Mouse (Mus musculus): ENCODE measurements around the gene Lrrc2. TPM values are rescaled to one million over a fixed set of nuclear protein-coding genes. Genes with fewer than 3 reads are reported as not detected.

The Lrrc2 gene
- total RNA-seq (2023) = not detected

DNA sequence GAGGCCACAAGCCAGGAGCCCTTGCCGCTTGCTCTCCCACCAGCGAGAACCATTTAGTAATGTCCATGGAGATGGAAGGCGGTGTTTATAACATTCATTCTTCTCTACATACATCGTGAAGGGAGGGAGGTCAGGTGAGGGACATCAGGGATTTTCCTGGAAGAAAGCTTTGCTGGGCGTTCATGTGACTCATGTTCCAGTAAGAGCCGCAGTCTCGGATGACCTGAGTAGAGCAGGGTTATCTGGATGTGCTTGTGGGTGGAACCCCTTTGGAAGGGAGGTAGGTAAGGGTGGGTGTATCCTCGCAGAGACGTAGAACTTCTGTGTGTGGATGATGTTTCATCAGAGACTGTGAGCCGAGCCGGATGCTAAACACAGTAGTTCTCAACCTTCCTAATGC, at the start of gene Lrrc2:
Lrrc2 (plus strand) TSS at position 149 of the 400 bp plus-strand sequence.

GRCm38 (mm10) chr9:110916786-110917185, 34.6 kb upstream of the Lrrc2 start, which contains the start of gene Fam240a:
Fam240a (minus strand) TSS chr9:110916861.

GRCm38 (mm10) chr9:110945926-110946325, 5.4 kb upstream of the Lrrc2 start, which contains the start of gene Tdgf1:
Tdgf1 (minus strand) TSS chr9:110946158.

DNA sequence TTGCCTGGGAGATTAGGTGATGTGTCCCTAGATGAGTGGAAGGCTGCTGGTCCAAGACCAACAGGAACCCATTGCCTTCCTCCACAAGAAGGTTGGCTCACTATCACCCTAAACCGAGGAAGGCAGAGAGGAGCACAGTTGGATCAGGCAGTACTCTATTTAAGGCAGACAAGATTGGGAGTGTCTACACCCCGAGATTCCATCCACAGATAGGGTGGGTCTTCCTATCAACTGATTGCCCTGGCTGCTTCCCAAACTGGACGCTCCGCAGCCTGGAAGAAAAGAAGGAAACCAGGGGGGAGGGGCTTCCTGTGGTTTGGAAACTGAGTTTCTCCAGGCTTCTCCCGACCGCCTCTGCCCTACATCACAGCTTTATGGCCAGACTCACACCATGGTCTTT, 38.9 kb downstream of the Lrrc2 start, which contains the start of gene Rtp3:
Rtp3 (minus strand) TSS at position 380 of the 400 bp plus-strand sequence.

GRCm38 (mm10) chr9:111019022-111019421, 67.7 kb downstream of the Lrrc2 start, which contains the start of gene Ltf:
Ltf (plus strand) TSS chr9:111019271.

Other genes starting within 250 kb of the Lrrc2 start
- gene Myl3, start 209.7 kb upstream of the Lrrc2 start, total RNA-seq (2023) = not detected
- gene Pth1r, start 204.4 kb upstream of the Lrrc2 start, total RNA-seq (2023) = under 1 TPM in 1 of 2 experiments, not detected in 1; 0.46 TPM
- gene Prss42, start 153.4 kb upstream of the Lrrc2 start, total RNA-seq (2023) = not detected
- gene Prss44, start 137.6 kb upstream of the Lrrc2 start, total RNA-seq (2023) = not detected
- not detected for gene Prss43, start 124.9 kb upstream of the Lrrc2 start, total RNA-seq (2023)
- gene Prss45, start 117.0 kb upstream of the Lrrc2 start, total RNA-seq (2023) = not detected
- not detected for gene Prss46, start 107.0 kb upstream of the Lrrc2 start, total RNA-seq (2023)
- gene Prss50, start 93.6 kb upstream of the Lrrc2 start, total RNA-seq (2023) = not detected
- gene Als2cl, start 71.7 kb upstream of the Lrrc2 start, total RNA-seq (2023) = 1 to 10 TPM; 5.6 to 9.7 TPM
- under 1 TPM; 0.18 to 0.29 TPM for gene Tmie, start 71.4 kb upstream of the Lrrc2 start, total RNA-seq (2023)
- not detected for gene Fam240a, start 34.7 kb upstream of the Lrrc2 start, total RNA-seq (2023)
- gene Tdgf1, start 5.4 kb upstream of the Lrrc2 start, total RNA-seq (2023) = not detected
- gene Rtp3, start 39.0 kb downstream of the Lrrc2 start, total RNA-seq (2023) = not detected
- 1 to 10 TPM; 2.8 to 3.4 TPM for gene Ltf, start 67.7 kb downstream of the Lrrc2 start, total RNA-seq (2023)
- 100 to 1,000 TPM; 352 to 399 TPM for gene Ccrl2, start 106.0 kb downstream of the Lrrc2 start, total RNA-seq (2023)
- 10 to 100 TPM; 76.6 to 77.3 TPM for gene Lrrfip2, start 166.0 kb downstream of the Lrrc2 start, total RNA-seq (2023)